Mouse (Mus musculus) cerebellum, postnatal 4 days (tissue): ENCODE results near the gene Klk14.
"Not testable (repeated sequence)": the region's sequence is repeated elsewhere in the genome, so short reads cannot be mapped to it uniquely, and the experiment has no call there.

Experiments
- DNase-seq, 2 experiments: peaks; one replicate each; pipeline ENCODE4 v3.0.0; 2022; ENCODE audit warnings: low spot score in 2 of 2, mixed read lengths in 1 of 2

Klk14 gene

GRCm38 (mm10) chr7:43690118-43690517 lies at the start of gene Klk14:
Gene Klk14 (plus strand): TSS chr7:43690418.
- no peak for DNase-seq

GRCm38 (mm10) chr7:43642587-43642986 lies 47.6 kb upstream of the Klk14 start:
- no peak for DNase-seq

- DNase-seq: no peak
These were observed 47.1 kb upstream of the Klk14 start for GRCm38 (mm10) chr7:43643046-43643652.

GRCm38 (mm10) chr7:43652683-43653082 lies 37.5 kb upstream of the Klk14 start:
- no peak for DNase-seq

- no peak for DNase-seq
These were observed 35.7 kb upstream of the Klk14 start for GRCm38 (mm10) chr7:43654519-43654918.

GRCm38 (mm10) chr7:43656232-43656631 lies 34.0 kb upstream of the Klk14 start:
- no peak for DNase-seq

GRCm38 (mm10) chr7:43660002-43660401 lies 30.2 kb upstream of the Klk14 start, which contains the start of gene Siglece:
Gene Siglece (minus strand): TSS chr7:43660161.
- no peak for DNase-seq

GRCm38 (mm10) chr7:43662804-43663203 lies 27.4 kb upstream of the Klk14 start:
- no peak for DNase-seq

GRCm38 (mm10) chr7:43667221-43667620 lies 23.0 kb upstream of the Klk14 start:
- not testable (repeated sequence) for DNase-seq

GRCm38 (mm10) chr7:43668582-43668981 lies 21.6 kb upstream of the Klk14 start:
- DNase-seq: no peak

GRCm38 (mm10) chr7:43671064-43671808 lies 19.0 kb upstream of the Klk14 start:
- DNase-seq: no peak

- DNase-seq: peak; percentile 58 to 79
These were observed 18.2 kb upstream of the Klk14 start, which contains the start of gene Ctu1 for GRCm38 (mm10) chr7:43671809-43672580. Gene Ctu1 (plus strand): TSS chr7:43672016.

GRCm38 (mm10) chr7:43672581-43673260 lies 17.5 kb upstream of the Klk14 start:
- no peak for DNase-seq

- no peak for DNase-seq
These were observed 15.1 kb upstream of the Klk14 start for GRCm38 (mm10) chr7:43675091-43675490.

GRCm38 (mm10) chr7:43678517-43678916 lies 11.7 kb upstream of the Klk14 start:
- peak in 1 of 2 experiments; percentile 17 for DNase-seq

GRCm38 (mm10) chr7:43680960-43681359 lies 9.3 kb upstream of the Klk14 start:
- peak; percentile 61 to 70 for DNase-seq

GRCm38 (mm10) chr7:43682511-43682910 lies 7.7 kb upstream of the Klk14 start:
- not testable (repeated sequence) for DNase-seq

- DNase-seq: no peak
These were observed 5.1 kb upstream of the Klk14 start for GRCm38 (mm10) chr7:43685088-43685487.

- DNase-seq: no peak
These were observed 19.8 kb downstream of the Klk14 start for GRCm38 (mm10) chr7:43710031-43710430.

- DNase-seq: no peak
These were observed 22.0 kb downstream of the Klk14 start, which contains the start of gene Klk13 for GRCm38 (mm10) chr7:43712267-43712666. Gene Klk13 (plus strand): TSS chr7:43712567.

GRCm38 (mm10) chr7:43712917-43713316 lies 22.7 kb downstream of the Klk14 start:
- no peak for DNase-seq
